In genomic region chr9:42795881-42796280, GRCm38 (mm10) we compare ENCODE assay signal across 11 mouse cellular contexts.
DNase-seq lines count a peak whose midpoint lies in the region; ATAC-seq and TF ChIP-seq lines count a peak whose summit lies in the region.
"Had no signal": no experiment of that assay in that cellular context is flagged by ENCODE, and none has a peak within 500 bp of the region (broad histone marks: within the 10 kb centered on the region; RNA-seq: fewer than 3 reads in every experiment).

No protein-coding gene starts in this region.

- H3K4me2 ChIP-seq in midbrain, embryonic 13.5 days (replicated peaks) = no peak overlapping the region
- H3K4me2 ChIP-seq in midbrain, embryonic 11.5 days = no peak overlapping the region
- no peak overlapping the region for H3K4me2 ChIP-seq in intestine, postnatal 0 days (replicated peaks; ENCODE audit: low read depth)
- no peak overlapping the region for H3K4me2 ChIP-seq in stomach, embryonic 16.5 days (ENCODE audit: low read depth, low read length)
- H3K4me2 ChIP-seq: heart, embryonic 11.5 days had no signal

- peaks cover 32% of the 10 kb centered on the region; the same call in 1 of the 2 replicates for H3K4me1 ChIP-seq in midbrain, embryonic 13.5 days (replicated peaks)
- peaks cover 4% of the 10 kb centered on the region for H3K4me1 ChIP-seq in midbrain, embryonic 11.5 days (ENCODE audit: control insufficient read depth, insufficient read depth, low read length)
- peaks cover 14% of the 10 kb centered on the region for H3K4me1 ChIP-seq in intestine, postnatal 0 days (replicated peaks; ENCODE audit: control insufficient read depth, insufficient read depth, low read length)
- peaks cover 11% of the 10 kb centered on the region; the same call in 1 of the 2 replicates for H3K4me1 ChIP-seq in stomach, embryonic 16.5 days (ENCODE audit: control insufficient read depth, insufficient read depth, low read length)

- 76% methylated on average over 8 of the region's 8 CpGs for WGBS in midbrain, embryonic 13.5 days
- WGBS in midbrain, embryonic 11.5 days = 78% methylated on average over 8 of the region's 8 CpGs
- WGBS in intestine, postnatal 0 days = 15% methylated on average over 8 of the region's 8 CpGs
- 16% methylated on average over 8 of the region's 8 CpGs for WGBS in stomach, embryonic 16.5 days

- no peak overlapping the region for H3K4me3 ChIP-seq in midbrain, embryonic 13.5 days (replicated peaks)
- H3K4me3 ChIP-seq in midbrain, embryonic 11.5 days (ENCODE audit: low read depth, low read length) = no peak overlapping the region
- no peak overlapping the region for H3K4me3 ChIP-seq in intestine, postnatal 0 days (ENCODE audit: low read depth, low read length)
- H3K4me3 ChIP-seq in stomach, embryonic 16.5 days (replicated peaks; ENCODE audit: low read length) = no peak overlapping the region
- H3K4me3 ChIP-seq: limb, embryonic 10.5 days had no signal

- no peaks in the 10 kb centered on the region for H3K9me3 ChIP-seq in midbrain, embryonic 13.5 days
- H3K9me3 ChIP-seq in midbrain, embryonic 11.5 days (ENCODE audit: control insufficient read depth, low read length) = no peaks in the 10 kb centered on the region
- no peaks in the 10 kb centered on the region for H3K9me3 ChIP-seq in intestine, postnatal 0 days (ENCODE audit: control insufficient read depth)
- no peaks in the 10 kb centered on the region for H3K9me3 ChIP-seq in stomach, embryonic 16.5 days (replicated peaks; ENCODE audit: control insufficient read depth, low read length)
- H3K9me3 ChIP-seq: limb, embryonic 10.5 days had no signal

- peak; percentile 68; the same call in 1 of the 2 replicates for ATAC-seq in midbrain, embryonic 13.5 days
- ATAC-seq in midbrain, embryonic 11.5 days (ENCODE audit: low FRiP score) = no peak
- ATAC-seq in intestine, postnatal 0 days = peak; percentile 63
- ATAC-seq in stomach, embryonic 16.5 days (ENCODE audit: insufficient read depth, low FRiP score) = peak; percentile 19; the same call in 1 of the 2 replicates

- TF ChIP-seq CTCF in intestine, postnatal 0 days (IDR thresholded peaks at IDR 0.05; ENCODE audit: low read depth) = no peak

- peak; percentile 66 for DNase-seq in heart, adult 11 months
- no peak for DNase-seq in heart, postnatal 4 days
- DNase-seq in midbrain, embryonic 11.5 days (ENCODE audit: low spot score, missing footprints) = no peak
- DNase-seq in thymus, postnatal 10 days (ENCODE audit: low spot score in 2 of 2) = no peak
- no peak for DNase-seq in cerebellum, adult 11-12 months
- DNase-seq: embryo, embryonic 11 days had no signal

- no peak overlapping the region for H3K9ac ChIP-seq in midbrain, embryonic 13.5 days (replicated peaks)
- no peak overlapping the region for H3K9ac ChIP-seq in midbrain, embryonic 11.5 days (ENCODE audit: low read length)
- H3K9ac ChIP-seq in intestine, postnatal 0 days (ENCODE audit: low read depth, low read length) = no peak overlapping the region
- no peak overlapping the region for H3K9ac ChIP-seq in stomach, embryonic 16.5 days (ENCODE audit: low read length)

- no peaks in the 10 kb centered on the region for H3K36me3 ChIP-seq in midbrain, embryonic 13.5 days
- no peaks in the 10 kb centered on the region for H3K36me3 ChIP-seq in midbrain, embryonic 11.5 days (ENCODE audit: control insufficient read depth, insufficient read depth, low read length)
- H3K36me3 ChIP-seq in intestine, postnatal 0 days (ENCODE audit: control insufficient read depth, insufficient read depth) = no peaks in the 10 kb centered on the region
- H3K36me3 ChIP-seq in stomach, embryonic 16.5 days (ENCODE audit: control insufficient read depth, insufficient read depth, low read length) = no peaks in the 10 kb centered on the region
- H3K36me3 ChIP-seq: limb, embryonic 10.5 days had no signal

- H3K27me3 ChIP-seq in midbrain, embryonic 13.5 days = no peaks in the 10 kb centered on the region
- H3K27me3 ChIP-seq in midbrain, embryonic 11.5 days (ENCODE audit: control insufficient read depth, insufficient read depth, low read length) = no peaks in the 10 kb centered on the region
- no peaks in the 10 kb centered on the region for H3K27me3 ChIP-seq in intestine, postnatal 0 days (replicated peaks; ENCODE audit: control insufficient read depth, insufficient read depth, low read length)
- H3K27me3 ChIP-seq in stomach, embryonic 16.5 days (ENCODE audit: control insufficient read depth, insufficient read depth, low read length) = no peaks in the 10 kb centered on the region; the same call in 1 of the 2 replicates

- no peak overlapping the region for H3K27ac ChIP-seq in midbrain, embryonic 13.5 days
- H3K27ac ChIP-seq in midbrain, embryonic 11.5 days (ENCODE audit: low read depth, low read length) = no peak overlapping the region
- no peak overlapping the region for H3K27ac ChIP-seq in intestine, postnatal 0 days (ENCODE audit: low read depth, low read length)
- H3K27ac ChIP-seq in stomach, embryonic 16.5 days (ENCODE audit: low read length) = no peak overlapping the region
- H3K27ac ChIP-seq: limb, embryonic 10.5 days had no signal
